Mouse (Mus musculus) ES-CJ7 (cell line): ENCODE data around the gene Osmr.
A peak's percentile ranks its signal among the peaks of the same experiment; 100 is the strongest.
"Not testable (repeated sequence)": the region's sequence is repeated elsewhere in the genome, so short reads cannot be mapped to it uniquely, and the experiment has no call there.

ENCODE experiments used
- DNase-seq: peaks from one replicate; pipeline ENCODE4 v3.0.0; 2011; ENCODE audit warnings: low read depth, low spot score

Osmr gene

DNA sequence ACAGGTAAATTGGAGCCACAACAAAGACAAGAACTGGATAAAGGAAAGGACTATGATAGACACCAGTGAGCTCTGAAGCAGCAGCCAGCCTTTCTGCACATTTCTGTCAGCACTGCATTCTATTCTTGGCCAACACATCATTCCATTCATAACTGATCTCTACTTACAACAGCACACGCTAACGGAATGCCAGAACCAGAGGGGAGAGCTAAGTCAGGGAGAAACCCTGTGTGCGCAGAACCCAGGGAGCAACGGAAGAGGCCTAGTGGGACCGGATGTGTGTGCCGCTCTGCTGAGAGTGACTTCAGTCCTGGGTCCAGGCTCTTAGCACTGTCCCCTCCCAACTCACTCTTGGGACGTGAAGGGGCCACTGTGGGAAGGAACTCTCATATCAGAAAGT is 13.2 kb downstream of the Osmr start:
- DNase-seq, result no peak

DNA sequence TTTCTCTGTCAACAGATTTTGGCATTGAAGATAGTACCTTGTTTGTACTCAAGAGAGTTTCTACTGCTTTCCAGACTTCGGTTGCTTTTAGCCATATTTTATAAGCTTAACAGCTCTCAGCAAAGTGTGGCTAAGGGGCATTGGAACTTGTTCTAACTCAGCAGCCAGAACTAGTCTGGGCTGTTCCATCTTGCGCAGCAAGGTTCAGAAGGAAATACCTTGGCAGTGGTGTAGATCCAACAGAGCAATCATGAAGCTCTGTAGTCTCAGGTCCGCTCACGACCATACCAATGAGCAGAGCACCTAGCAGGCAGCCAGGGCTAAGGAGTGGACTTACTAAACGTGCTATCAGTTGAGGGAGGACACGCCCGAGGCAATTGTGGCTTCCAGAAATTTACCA is 15.0 kb downstream of the Osmr start:
- no peak for DNase-seq

DNA sequence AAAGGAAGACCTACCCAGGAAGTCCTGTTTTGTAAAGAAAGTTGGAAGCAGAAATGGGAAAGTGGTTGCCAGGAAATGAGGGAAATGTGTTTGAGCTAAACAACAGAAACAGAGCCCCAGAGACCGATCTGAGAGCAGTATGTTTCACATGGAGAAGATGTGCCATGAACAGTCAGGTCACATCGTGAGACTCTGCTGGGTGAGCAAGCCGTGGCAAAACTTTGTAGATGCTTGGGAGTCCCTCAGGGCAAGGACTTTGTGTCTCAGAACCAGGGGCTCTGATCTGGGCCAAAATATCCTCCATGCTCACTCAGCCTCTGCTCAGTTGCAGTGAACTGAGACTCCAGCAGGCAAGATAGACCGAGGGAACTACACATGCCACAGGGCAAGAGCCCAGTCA is 15.9 kb downstream of the Osmr start:
- DNase-seq, result no peak

- DNase-seq, result no peak
These were observed 17.4 kb downstream of the Osmr start for GRCm38 (mm10) chr15:6857270-6857905.

GRCm38 (mm10) chr15:6849851-6850250 is 24.9 kb downstream of the Osmr start:
- no peak for DNase-seq

DNA sequence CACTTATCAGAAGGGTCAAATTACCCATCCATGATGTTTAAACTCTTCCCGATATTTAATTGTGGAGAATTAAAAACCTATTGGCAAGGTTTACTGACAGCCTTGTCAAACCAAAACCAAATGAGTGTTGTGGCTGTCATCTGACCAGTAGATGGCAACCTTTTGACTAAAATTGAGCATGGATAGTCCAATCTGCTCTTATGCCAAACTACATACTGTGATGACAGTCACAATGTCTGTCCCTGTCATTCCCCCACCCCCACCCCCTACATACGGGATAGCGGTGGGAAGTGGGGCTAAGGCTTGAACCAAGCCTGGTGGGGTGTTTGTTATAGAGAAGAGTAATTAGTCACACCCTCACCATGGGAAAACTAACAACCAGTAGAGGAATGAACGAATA is 34.6 kb downstream of the Osmr start:
- DNase-seq, result peak; percentile 41

DNA sequence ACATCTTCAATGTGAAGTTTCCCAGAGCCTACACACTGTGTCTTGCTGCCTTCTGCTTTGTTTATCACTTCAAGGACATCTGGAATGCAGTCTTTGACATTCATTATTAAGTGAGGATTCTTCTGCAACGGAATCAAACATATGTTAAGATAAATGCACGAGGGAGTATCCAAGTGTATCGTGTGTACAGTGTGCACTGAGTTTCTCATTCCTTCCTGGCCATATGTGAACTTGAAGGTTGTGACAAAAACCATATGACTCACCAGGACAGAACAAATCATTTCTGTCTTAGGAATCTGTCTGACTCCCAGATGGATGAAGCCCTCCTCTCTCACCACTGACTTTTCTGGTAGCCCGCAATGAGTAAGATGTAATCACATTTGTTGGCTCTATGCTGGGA is 59.0 kb downstream of the Osmr start:
- DNase-seq, result no peak

DNA sequence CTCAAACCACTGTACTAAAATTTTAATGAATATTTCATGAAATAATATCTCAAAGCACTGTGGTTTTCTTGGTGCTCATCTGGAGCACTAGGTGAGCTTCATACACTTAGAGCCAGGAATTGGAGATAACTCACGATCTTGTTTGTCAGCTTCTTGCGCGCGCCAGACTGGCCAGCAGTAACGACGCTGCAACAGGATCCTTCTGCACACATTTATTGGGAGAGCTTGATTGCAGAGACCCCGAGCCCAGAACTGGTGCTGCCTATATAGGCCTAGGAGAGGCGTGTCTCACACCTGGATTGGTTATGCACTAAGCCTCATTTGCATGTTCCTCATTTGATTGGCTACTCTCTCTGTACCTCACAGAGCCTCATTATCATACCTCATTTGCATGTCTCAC is 73.6 kb downstream of the Osmr start:
- DNase-seq, result not testable (repeated sequence)

DNA sequence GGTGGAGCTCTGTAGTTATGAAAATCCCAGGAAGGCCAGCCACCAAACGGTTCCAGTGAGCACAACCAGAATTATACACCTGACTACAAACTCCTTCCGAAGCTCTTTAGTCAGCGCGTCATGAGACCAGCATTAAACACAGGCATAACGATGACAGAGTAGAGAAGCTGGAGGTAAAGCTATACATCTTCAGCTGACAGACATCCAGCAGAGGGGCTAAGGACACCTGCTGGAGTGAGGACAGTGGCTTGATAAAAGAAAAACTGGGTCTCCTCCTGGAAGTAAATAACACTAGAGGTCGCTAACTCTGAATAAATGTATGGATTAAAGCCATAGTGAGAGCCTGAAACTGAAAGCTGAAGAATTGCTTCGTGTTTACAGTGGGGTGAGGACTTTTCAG is 81.9 kb downstream of the Osmr start:
- no peak for DNase-seq

GRCm38 (mm10) chr15:6791648-6792047 is 83.1 kb downstream of the Osmr start:
- no peak for DNase-seq

DNA sequence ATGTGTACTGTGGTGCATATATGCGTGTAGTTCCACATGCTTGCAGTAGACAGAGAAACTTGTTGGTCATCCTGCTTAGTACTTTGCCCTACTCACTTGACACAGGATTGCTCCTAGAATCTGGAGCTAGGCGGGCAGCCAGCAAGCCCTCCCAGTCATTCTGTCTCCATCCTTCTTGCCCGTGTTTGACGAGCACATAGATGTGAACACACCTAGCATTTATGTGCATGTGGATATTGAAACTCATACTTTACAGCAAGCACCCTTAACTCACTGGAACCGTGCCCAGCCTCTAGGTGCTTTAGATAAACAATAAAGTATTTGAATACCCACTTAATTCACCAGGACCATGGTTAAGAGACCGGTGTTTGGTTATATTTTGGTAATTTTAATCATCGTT is 84.8 kb downstream of the Osmr start:
- no peak for DNase-seq

DNA sequence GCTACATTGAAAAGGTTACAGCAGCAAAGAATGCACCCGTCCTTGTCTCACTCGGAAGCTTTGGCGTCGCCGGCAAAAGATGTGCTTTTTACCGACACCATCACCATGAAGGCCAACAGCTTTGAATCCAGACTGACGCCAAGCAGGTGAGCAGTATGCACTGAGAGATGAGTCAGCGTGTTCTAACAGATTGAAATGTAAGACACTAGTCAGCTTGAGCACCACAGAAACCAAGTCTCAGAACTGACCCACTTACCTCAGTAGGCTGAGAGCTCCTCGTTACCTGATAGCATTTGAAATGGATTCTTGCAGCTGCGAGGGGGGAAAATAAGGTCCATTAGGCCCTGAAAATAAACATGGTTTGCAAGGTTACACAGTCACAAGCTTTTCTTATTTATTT is 87.5 kb downstream of the Osmr start:
- no peak for DNase-seq

DNA sequence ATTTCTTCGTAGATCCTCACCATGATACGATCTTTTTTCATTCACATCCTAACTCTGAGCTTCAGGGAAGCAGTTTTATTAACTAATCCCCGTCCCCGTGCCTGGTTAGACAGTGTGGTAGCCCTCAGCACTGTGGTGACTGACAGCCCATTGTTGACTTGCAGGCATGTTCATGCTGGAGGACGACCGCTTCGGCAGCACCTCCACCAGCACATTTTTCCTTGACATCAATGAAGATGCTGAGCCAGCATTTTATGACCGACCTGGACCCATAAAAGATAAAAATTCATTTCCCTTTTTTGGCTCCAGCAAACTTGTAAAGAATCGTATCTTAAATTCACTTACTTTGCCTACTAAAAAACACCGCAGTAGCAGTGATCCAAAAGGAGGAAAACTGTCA is 88.6 kb downstream of the Osmr start:
- no peak for DNase-seq

- DNase-seq, result no peak
These were observed 102.5 kb downstream of the Osmr start for GRCm38 (mm10) chr15:6772265-6772664.
